Mouse (Mus musculus) liver, adult 2 months (tissue): ENCODE results near the gene Fbxo40. TPM values are rescaled to one million over a fixed set of nuclear protein-coding genes. Genes with fewer than 3 reads are reported as not detected.

ENCODE experiments used
- DNase-seq: peaks from one replicate; pipeline ENCODE4 v3.0.0-alpha.2; 2011; ENCODE audit warnings: low read depth, low spot score; ENCODE audit errors: extremely low read depth
- H3K27ac ChIP-seq: fragments of 200-500 bp; replicated peaks from 2 replicates; pipeline ENCODE4 v1.5.1; 2012; ENCODE audit warnings: low read depth, mild to moderate bottlenecking, control low read depth, inconsistent platforms, low read length; ENCODE audit not compliant: insufficient read depth
- H3K27me3 ChIP-seq: fragments of 200-500 bp; 2 replicates; pipeline ENCODE4 v1.6.1; 2012; ENCODE audit warnings: mild to moderate bottlenecking, moderate library complexity, low read length, inconsistent platforms; ENCODE audit not compliant: control insufficient read depth, insufficient read depth
- H3K36me3 ChIP-seq: fragments of 200-500 bp; 2 replicates; pipeline ENCODE4 v1.6.1; 2012; ENCODE audit warnings: low read length, inconsistent platforms; ENCODE audit not compliant: control insufficient read depth, insufficient read depth
- H3K4me1 ChIP-seq: fragments of 200-500 bp; 2 replicates; pipeline ENCODE4 v1.6.1; 2011; ENCODE audit warnings: low read length; ENCODE audit not compliant: control insufficient read depth, insufficient read depth
- H3K4me3 ChIP-seq: fragments of 200-500 bp; 2 replicates; pipeline ENCODE4 v1.5.1; 2011; ENCODE audit warnings: low read depth, mild to moderate bottlenecking, control low read depth, low read length, moderate library complexity; ENCODE audit not compliant: insufficient read depth
- H3K79me2 ChIP-seq: fragments of 200-500 bp; 2 replicates; pipeline ENCODE4 v1.6.1; 2012; ENCODE audit warnings: inconsistent platforms, mild to moderate bottlenecking, low read length, moderate library complexity; ENCODE audit not compliant: control insufficient read depth, insufficient read depth
- H3K9ac ChIP-seq: fragments of 200-500 bp; 2 replicates; pipeline ENCODE4 v1.6.1; 2012; ENCODE audit warnings: low read depth, mild to moderate bottlenecking, control low read depth, inconsistent platforms, low read length
- CTCF ChIP-seq: fragments of 200-500 bp; IDR thresholded peaks from 2 replicates; pipeline ENCODE4 v1.5.1; 2011; ENCODE audit warnings: low read depth, low read length, control low read depth
- POLR2A ChIP-seq: fragments of 200-500 bp; IDR thresholded peaks from 2 replicates; pipeline ENCODE4 v1.6.1; 2011; ENCODE audit warnings: low read length, control low read depth; ENCODE audit not compliant: insufficient read depth; ENCODE audit errors: extremely low read depth
- WGBS: fragments of 180-500 bp; shearing (Covaris S2); methylation state at CpG from one replicate; pipeline ENCODE4 v1.1.7; 2018; 5-methylcytosine and 5-hydroxymethylcytosine counted together
- polyA plus RNA-seq: library from polyadenylated mRNA; depleted of rRNA; stranded (reverse); fragments of >200 nt; gene quantifications from 2 replicates; pipeline ENCODE4 v1.2.3, GENCODE M21; 2012
- total RNA-seq: library from RNA; depleted of rRNA; stranded (reverse); fragments of >200 nt; gene quantifications from 2 replicates; pipeline ENCODE4 v1.2.3, GENCODE M21; 2014

Gene Fbxo40
- total and polyA plus RNA-seq, 2 experiments, result 0.09 to 0.37 TPM

- Histone ChIP-seq H3K79me2 (no peaks in the 10 kb centered on the region), H3K4me1 (peaks cover 4% of the 10 kb centered on the region; the same call in 1 of the 2 replicates), H3K27me3 (no peaks in the 10 kb centered on the region), H3K36me3 (peaks cover 47% of the 10 kb centered on the region), H3K27ac (no peak overlapping the region), H3K9ac (no peak overlapping the region), H3K4me3 (no peak overlapping the region)
- 97% methylated on average over 10 of the region's 10 CpGs for WGBS
- no peak for DNase-seq
- TF ChIP-seq CTCF, result no peak
- no peak for TF ChIP-seq POLR2A
Measured at GRCm38 (mm10) chr16:36931381-36931780, 58.9 kb downstream of the Fbxo40 start.

- H3K36me3 ChIP-seq, result peaks cover 53% of the 10 kb centered on the region
- WGBS, result 74% methylated on average over 11 of the region's 11 CpGs
Measured at GRCm38 (mm10) chr16:36930231-36931136, 59.8 kb downstream of the Fbxo40 start.

GRCm38 (mm10) chr16:36929216-36929615, 61.1 kb downstream of the Fbxo40 start:
- no peak overlapping the region for H3K4me3 ChIP-seq
- H3K79me2 ChIP-seq, result no peaks in the 10 kb centered on the region
- WGBS, result 97% methylated on average over 7 of the region's 7 CpGs
- no peaks in the 10 kb centered on the region for H3K27me3 ChIP-seq
- no peak overlapping the region for H3K27ac ChIP-seq
- no peak for TF ChIP-seq POLR2A
- no peak for TF ChIP-seq CTCF
- no peak for DNase-seq
- peaks cover 59% of the 10 kb centered on the region for H3K36me3 ChIP-seq
- peaks cover 3% of the 10 kb centered on the region; the same call in 1 of the 2 replicates for H3K4me1 ChIP-seq
- H3K9ac ChIP-seq, result no peak overlapping the region

More at GRCm38 (mm10) chr16:36930231-36931136, 59.8 kb downstream of the Fbxo40 start:
- Histone ChIP-seq H3K27me3 (no peaks in the 10 kb centered on the region), H3K4me3 (no peak overlapping the region), H3K9ac (no peak overlapping the region), H3K4me1 (peaks cover 4% of the 10 kb centered on the region; the same call in 1 of the 2 replicates), H3K79me2 (no peaks in the 10 kb centered on the region), H3K27ac (no peak overlapping the region)
- peak; percentile 60 for DNase-seq
- TF ChIP-seq CTCF, result no peak
- TF ChIP-seq POLR2A, result no peak

DNA sequence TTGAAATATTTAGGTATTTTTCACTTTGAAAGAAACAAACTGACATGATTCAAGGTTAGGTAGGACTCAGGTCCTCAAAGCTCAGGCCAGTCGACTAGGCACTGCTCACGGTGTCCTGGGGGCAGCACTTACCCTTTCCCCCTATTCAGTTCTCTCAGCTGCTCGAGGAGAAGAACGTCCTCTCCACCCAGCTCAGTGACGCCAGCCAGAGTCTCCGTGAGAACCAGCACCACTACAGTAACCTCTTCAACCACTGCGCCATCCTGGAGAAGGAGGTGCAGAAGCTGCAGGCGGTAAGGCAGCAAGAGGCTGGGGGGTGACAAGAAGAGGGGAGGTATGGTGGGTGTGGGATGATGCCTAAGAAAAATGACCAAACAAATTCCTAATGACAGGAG, 62.2 kb downstream of the Fbxo40 start:
- Histone ChIP-seq H3K9ac (no peak overlapping the region), H3K36me3 (peaks cover 62% of the 10 kb centered on the region), H3K4me1 (no peaks in the 10 kb centered on the region), H3K4me3 (no peak overlapping the region), H3K27me3 (no peaks in the 10 kb centered on the region), H3K27ac (no peak overlapping the region), H3K79me2 (no peaks in the 10 kb centered on the region)
- no peak for TF ChIP-seq POLR2A
- TF ChIP-seq CTCF, result no peak
- 94% methylated on average over 8 of the region's 8 CpGs for WGBS
- no peak for DNase-seq

DNA sequence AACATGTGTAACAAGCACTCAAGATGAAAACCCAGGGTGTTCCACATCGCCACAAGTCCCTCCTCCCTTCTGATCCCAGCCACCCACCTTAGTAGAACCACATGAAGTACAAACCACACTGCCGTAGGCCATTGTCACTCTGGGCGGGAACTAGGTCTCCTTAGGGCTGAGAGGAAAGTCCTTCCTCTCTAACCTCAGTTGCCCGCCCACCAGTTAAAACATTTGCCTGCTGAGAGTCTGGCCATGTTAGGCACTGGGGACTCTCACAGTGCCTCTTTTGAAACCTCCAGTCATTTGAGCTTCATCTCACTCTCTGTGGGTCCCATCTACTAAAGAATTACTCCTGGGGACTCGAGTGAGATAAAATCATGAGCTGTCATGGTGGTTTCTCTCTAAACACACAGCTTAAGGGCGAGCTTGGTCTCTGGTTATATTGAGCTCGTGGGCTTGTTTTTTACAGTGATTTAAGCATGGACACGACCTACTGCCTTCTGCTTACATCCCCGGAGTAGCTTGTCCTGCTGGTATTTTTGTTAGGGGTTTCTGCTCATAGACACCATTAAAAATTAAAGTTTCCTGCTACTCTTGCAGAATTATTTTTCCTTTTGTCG, 62.7 kb downstream of the Fbxo40 start:
- H3K36me3 ChIP-seq, result peaks cover 65% of the 10 kb centered on the region
- DNase-seq, result no peak
- no peak overlapping the region for H3K9ac ChIP-seq
- TF ChIP-seq CTCF (no peak), POLR2A (no peak)
- H3K4me3 ChIP-seq, result no peak overlapping the region
- no peak overlapping the region for H3K27ac ChIP-seq
- H3K4me1 ChIP-seq, result no peaks in the 10 kb centered on the region
- no peaks in the 10 kb centered on the region for H3K79me2 ChIP-seq
- 92% methylated on average over 10 of the region's 10 CpGs for WGBS
- no peaks in the 10 kb centered on the region for H3K27me3 ChIP-seq
